Mouse (Mus musculus): ENCODE measurements around the gene Rasal2. TPM values are rescaled to one million over a fixed set of nuclear protein-coding genes. Genes with fewer than 3 reads are reported as not detected.

The Rasal2 gene
- total RNA-seq, 1 experiment from 2014 or later, result 2.8 TPM

Other genes starting within 250 kb of the Rasal2 start
- 25.6 and 35.2 TPM in 2 replicates for gene Cryzl2, start 46.0 kb upstream of the Rasal2 start, total RNA-seq (2017)
- 1.0 and 1.7 TPM in 2 replicates for gene Sec16b, start 94.1 kb upstream of the Rasal2 start, total RNA-seq (2017)

All from hematopoietic stem cell, adult 5-6 weeks (primary cell).